Mouse (Mus musculus) lung, adult 2 months (tissue): ENCODE results near the gene Spaca9.

Experiments used
- CTCF ChIP-seq: fragments of 200-500 bp; IDR thresholded peaks from 2 replicates; pipeline ENCODE4 v1.5.1; 2011; ENCODE audit warnings: mild to moderate bottlenecking, low read length, control low read depth; ENCODE audit not compliant: insufficient read depth
- POLR2A ChIP-seq: fragments of 200-500 bp; IDR thresholded peaks from 2 replicates; pipeline ENCODE4 v1.6.1; 2011; ENCODE audit warnings: low read depth, mild to moderate bottlenecking, control low read depth, low read length, borderline replicate concordance; ENCODE audit errors: extremely low read depth

DNA sequence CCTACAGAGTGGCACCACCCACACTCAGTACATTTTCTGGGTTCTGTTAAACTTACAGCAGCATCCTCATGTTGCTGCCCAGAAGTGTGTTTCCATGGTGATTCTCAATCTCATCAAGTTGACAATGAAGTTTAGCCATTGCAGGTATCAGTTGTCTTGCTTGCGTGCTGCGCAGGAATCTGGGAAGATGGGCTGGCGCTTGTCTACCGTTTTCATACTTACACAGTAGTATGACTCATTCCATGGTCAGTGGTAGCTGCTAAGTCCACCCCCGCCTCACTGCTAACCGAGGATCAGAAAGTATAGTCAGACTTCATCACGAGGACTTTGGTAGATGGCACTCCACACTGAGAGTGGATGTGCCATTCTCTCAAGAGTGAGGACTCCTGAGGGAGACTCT, 46.2 kb downstream of the Spaca9 start:
- TF ChIP-seq CTCF (no peak), POLR2A (no peak)
